Mouse (Mus musculus): ENCODE results near the gene Klhl5. TPM values are rescaled to one million over a fixed set of nuclear protein-coding genes. Genes with fewer than 3 reads are reported as not detected.

Klhl5 gene
- polyA plus RNA-seq, 1 experiment from 2014 or later = 13.2 TPM

- Histone ChIP-seq H3K4me3 (replicated peaks) (peak overlapping the region; percentile 36), H3K36me3 (no peaks in the 10 kb centered on the region), H3K9ac (peak overlapping the region; percentile 27; the same call in 1 of the 2 replicates), H3K27ac (no peak overlapping the region), H3K9me3 (no peaks in the 10 kb centered on the region), H3K4me1 (replicated peaks) (0 out of 2 replicates have a peak, but pooled peaks cover 2% of the 10 kb centered on the region), H3K27me3 (replicated peaks) (no peaks in the 10 kb centered on the region), H3K4me2 (replicated peaks) (peak overlapping the region; percentile 68)
- 9% methylated on average over 12 of the region's 12 CpGs for WGBS
- peak; percentile 36; the same call in 1 of the 2 replicates for ATAC-seq
Observed at GRCm38 (mm10) chr5:65130528-65131210, 23.3 kb downstream of the Klhl5 start.

GRCm38 (mm10) chr5:65131211-65131879 is 24.0 kb downstream of the Klhl5 start:
- no peaks in the 10 kb centered on the region for H3K27me3 ChIP-seq (replicated peaks)
- peak overlapping the region; percentile 27; the same call in 1 of the 2 replicates for H3K9ac ChIP-seq
- H3K4me1 ChIP-seq (replicated peaks) = 0 out of 2 replicates have a peak, but pooled peaks cover 2% of the 10 kb centered on the region
- WGBS = 26% methylated on average over 20 of the region's 20 CpGs
- no peaks in the 10 kb centered on the region for H3K9me3 ChIP-seq
- no peaks in the 10 kb centered on the region for H3K36me3 ChIP-seq
- peak overlapping the region; percentile 68 for H3K4me2 ChIP-seq (replicated peaks)
- ATAC-seq = no peak
- peak overlapping the region; percentile 36 for H3K4me3 ChIP-seq (replicated peaks)
- no peak overlapping the region for H3K27ac ChIP-seq

GRCm38 (mm10) chr5:65136159-65136558 is 28.8 kb downstream of the Klhl5 start:
- no peak for ATAC-seq
- 0 out of 2 replicates have a peak, but pooled peaks cover 1% of the 10 kb centered on the region for H3K4me1 ChIP-seq (replicated peaks)
- H3K4me2 ChIP-seq (replicated peaks) = no peak overlapping the region
- WGBS = 76% methylated on average over 7 of the region's 7 CpGs
- H3K36me3 ChIP-seq = no peaks in the 10 kb centered on the region
- no peak overlapping the region for H3K9ac ChIP-seq
- H3K27ac ChIP-seq = no peak overlapping the region
- no peak overlapping the region for H3K4me3 ChIP-seq (replicated peaks)
- no peaks in the 10 kb centered on the region for H3K9me3 ChIP-seq
- no peaks in the 10 kb centered on the region for H3K27me3 ChIP-seq (replicated peaks)

GRCm38 (mm10) chr5:65137073-65137472 is 29.7 kb downstream of the Klhl5 start:
- H3K4me3 ChIP-seq (replicated peaks) = no peak overlapping the region
- H3K4me1 ChIP-seq (replicated peaks) = no peaks in the 10 kb centered on the region
- H3K36me3 ChIP-seq = no peaks in the 10 kb centered on the region
- H3K27me3 ChIP-seq (replicated peaks) = no peaks in the 10 kb centered on the region
- no peaks in the 10 kb centered on the region for H3K9me3 ChIP-seq
- H3K4me2 ChIP-seq (replicated peaks) = no peak overlapping the region
- H3K27ac ChIP-seq = no peak overlapping the region
- 87% methylated on average over 6 of the region's 6 CpGs for WGBS
- no peak for ATAC-seq
- H3K9ac ChIP-seq = no peak overlapping the region

- H3K4me2 ChIP-seq (replicated peaks) = no peak overlapping the region
- no peaks in the 10 kb centered on the region for H3K4me1 ChIP-seq (replicated peaks)
- H3K27ac ChIP-seq = no peak overlapping the region
- no peaks in the 10 kb centered on the region for H3K9me3 ChIP-seq
- 0 out of 2 replicates have a peak, but pooled peaks cover 2% of the 10 kb centered on the region for H3K36me3 ChIP-seq
- ATAC-seq = no peak
- 87% methylated on average over 8 of the region's 8 CpGs for WGBS
- no peaks in the 10 kb centered on the region for H3K27me3 ChIP-seq (replicated peaks)
- no peak overlapping the region for H3K9ac ChIP-seq
- H3K4me3 ChIP-seq (replicated peaks) = no peak overlapping the region
Observed at GRCm38 (mm10) chr5:65141242-65141641, 33.9 kb downstream of the Klhl5 start.

GRCm38 (mm10) chr5:65142247-65142646 is 34.9 kb downstream of the Klhl5 start:
- Histone ChIP-seq H3K9me3 (no peaks in the 10 kb centered on the region), H3K27me3 (replicated peaks) (no peaks in the 10 kb centered on the region), H3K9ac (no peak overlapping the region), H3K4me1 (replicated peaks) (no peaks in the 10 kb centered on the region), H3K4me2 (replicated peaks) (no peak overlapping the region), H3K4me3 (replicated peaks) (no peak overlapping the region), H3K36me3 (0 out of 2 replicates have a peak, but pooled peaks cover 2% of the 10 kb centered on the region), H3K27ac (no peak overlapping the region)
- 72% methylated on average over 6 of the region's 6 CpGs for WGBS
- ATAC-seq = no peak

GRCm38 (mm10) chr5:65145499-65146101 is 38.3 kb downstream of the Klhl5 start:
- ATAC-seq = no peak
- Histone ChIP-seq H3K4me1 (replicated peaks) (no peaks in the 10 kb centered on the region), H3K4me3 (replicated peaks) (no peak overlapping the region), H3K9me3 (no peaks in the 10 kb centered on the region), H3K27me3 (replicated peaks) (no peaks in the 10 kb centered on the region), H3K36me3 (0 out of 2 replicates have a peak, but pooled peaks cover 2% of the 10 kb centered on the region), H3K27ac (no peak overlapping the region), H3K4me2 (replicated peaks) (no peak overlapping the region), H3K9ac (no peak overlapping the region)
- 85% methylated on average over 9 of the region's 9 CpGs for WGBS

- Histone ChIP-seq H3K4me1 (replicated peaks) (no peaks in the 10 kb centered on the region), H3K27ac (no peak overlapping the region), H3K36me3 (0 out of 2 replicates have a peak, but pooled peaks cover 2% of the 10 kb centered on the region), H3K27me3 (replicated peaks) (no peaks in the 10 kb centered on the region), H3K9me3 (no peaks in the 10 kb centered on the region), H3K4me3 (replicated peaks) (no peak overlapping the region), H3K4me2 (replicated peaks) (no peak overlapping the region), H3K9ac (no peak overlapping the region)
- 81% methylated on average over 6 of the region's 6 CpGs for WGBS
- ATAC-seq = no peak
Observed at GRCm38 (mm10) chr5:65146749-65147148, 39.4 kb downstream of the Klhl5 start.

GRCm38 (mm10) chr5:65149706-65150105 is 42.4 kb downstream of the Klhl5 start:
- Histone ChIP-seq H3K4me3 (replicated peaks) (no peak overlapping the region), H3K9me3 (no peaks in the 10 kb centered on the region), H3K36me3 (no peaks in the 10 kb centered on the region), H3K27me3 (replicated peaks) (no peaks in the 10 kb centered on the region), H3K9ac (no peak overlapping the region), H3K27ac (no peak overlapping the region), H3K4me1 (replicated peaks) (no peaks in the 10 kb centered on the region), H3K4me2 (replicated peaks) (no peak overlapping the region)
- WGBS = 93% methylated on average over 6 of the region's 6 CpGs
- ATAC-seq = no peak

GRCm38 (mm10) chr5:65150376-65150955 is 43.1 kb downstream of the Klhl5 start:
- 85% methylated on average over 8 of the region's 8 CpGs for WGBS
- Histone ChIP-seq H3K9me3 (no peaks in the 10 kb centered on the region), H3K9ac (no peak overlapping the region), H3K4me1 (replicated peaks) (no peaks in the 10 kb centered on the region), H3K4me2 (replicated peaks) (no peak overlapping the region), H3K4me3 (replicated peaks) (no peak overlapping the region), H3K36me3 (no peaks in the 10 kb centered on the region), H3K27ac (no peak overlapping the region), H3K27me3 (replicated peaks) (no peaks in the 10 kb centered on the region)
- no peak for ATAC-seq

GRCm38 (mm10) chr5:65151276-65151675 is 43.9 kb downstream of the Klhl5 start:
- H3K4me2 ChIP-seq (replicated peaks) = no peak overlapping the region
- H3K4me3 ChIP-seq (replicated peaks) = no peak overlapping the region
- no peak for ATAC-seq
- H3K27me3 ChIP-seq (replicated peaks) = no peaks in the 10 kb centered on the region
- no peaks in the 10 kb centered on the region for H3K36me3 ChIP-seq
- 82% methylated on average over 3 of the region's 3 CpGs for whole genome bisulfite sequencing
- no peaks in the 10 kb centered on the region for H3K4me1 ChIP-seq (replicated peaks)
- H3K9me3 ChIP-seq = no peaks in the 10 kb centered on the region
- no peak overlapping the region for H3K9ac ChIP-seq
- no peak overlapping the region for H3K27ac ChIP-seq

GRCm38 (mm10) chr5:65151767-65152166 is 44.4 kb downstream of the Klhl5 start:
- 86% methylated on average over 5 of the region's 5 CpGs for WGBS
- no peaks in the 10 kb centered on the region for H3K4me1 ChIP-seq (replicated peaks)
- H3K9ac ChIP-seq = no peak overlapping the region
- no peak overlapping the region for H3K27ac ChIP-seq
- no peak for ATAC-seq
- H3K36me3 ChIP-seq = no peaks in the 10 kb centered on the region
- H3K4me3 ChIP-seq (replicated peaks) = no peak overlapping the region
- H3K27me3 ChIP-seq (replicated peaks) = no peaks in the 10 kb centered on the region
- no peaks in the 10 kb centered on the region for H3K9me3 ChIP-seq
- H3K4me2 ChIP-seq (replicated peaks) = no peak overlapping the region
